Mouse (Mus musculus) embryo, embryonic 11.5 days (tissue): ENCODE data around the gene Oas2.

Experiments
- DNase-seq: peaks from one replicate; pipeline ENCODE4 v3.0.0-alpha.2; 2012; ENCODE audit warnings: low read depth, low spot score

Oas2 gene

DNA sequence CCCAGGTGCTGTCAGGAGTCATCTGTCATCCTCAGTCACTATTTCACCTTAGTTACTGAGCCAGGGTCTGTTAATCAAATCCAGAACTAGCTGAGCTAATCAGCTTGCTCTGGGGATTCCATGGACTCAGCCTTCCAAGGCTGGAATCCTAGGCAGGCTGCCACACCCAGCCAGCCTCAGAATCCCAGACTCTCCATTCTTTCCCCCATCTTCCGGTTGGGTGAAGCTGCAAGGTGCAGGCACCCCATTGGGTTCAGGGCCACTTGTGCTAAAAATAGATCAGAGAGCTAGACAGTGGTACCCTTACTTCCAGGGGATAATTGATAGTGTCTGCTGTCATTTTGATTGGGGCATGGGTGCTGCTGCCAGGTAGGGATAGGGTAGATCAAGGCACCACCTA is 16.9 kb downstream of the Oas2 start:
- no peak for DNase-seq

DNA sequence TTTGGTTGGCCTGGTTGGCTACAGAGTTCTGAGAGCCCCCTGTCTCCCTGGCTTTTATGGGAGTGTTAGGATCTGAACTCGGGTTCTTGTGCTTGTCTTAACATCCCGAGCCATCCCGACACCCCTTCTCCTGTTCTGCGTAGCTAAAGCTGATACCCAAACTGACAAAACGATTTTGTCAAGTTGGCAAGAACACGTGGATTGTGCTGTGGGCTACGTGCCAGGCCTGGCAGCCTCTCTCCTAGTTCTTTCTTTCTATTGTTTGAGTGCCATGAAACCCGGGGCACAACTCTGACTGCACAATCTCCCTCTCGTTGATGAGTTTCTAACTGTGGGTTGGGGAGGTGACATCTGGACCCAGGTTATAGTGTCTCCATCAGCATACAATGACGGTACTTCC is 20.3 kb downstream of the Oas2 start:
- DNase-seq = no peak

- no peak for DNase-seq
Measured at GRCm38 (mm10) chr5:120725811-120726455, 23.7 kb downstream of the Oas2 start.

GRCm38 (mm10) chr5:120721005-120721404 is 28.6 kb downstream of the Oas2 start:
- no peak for DNase-seq

DNA sequence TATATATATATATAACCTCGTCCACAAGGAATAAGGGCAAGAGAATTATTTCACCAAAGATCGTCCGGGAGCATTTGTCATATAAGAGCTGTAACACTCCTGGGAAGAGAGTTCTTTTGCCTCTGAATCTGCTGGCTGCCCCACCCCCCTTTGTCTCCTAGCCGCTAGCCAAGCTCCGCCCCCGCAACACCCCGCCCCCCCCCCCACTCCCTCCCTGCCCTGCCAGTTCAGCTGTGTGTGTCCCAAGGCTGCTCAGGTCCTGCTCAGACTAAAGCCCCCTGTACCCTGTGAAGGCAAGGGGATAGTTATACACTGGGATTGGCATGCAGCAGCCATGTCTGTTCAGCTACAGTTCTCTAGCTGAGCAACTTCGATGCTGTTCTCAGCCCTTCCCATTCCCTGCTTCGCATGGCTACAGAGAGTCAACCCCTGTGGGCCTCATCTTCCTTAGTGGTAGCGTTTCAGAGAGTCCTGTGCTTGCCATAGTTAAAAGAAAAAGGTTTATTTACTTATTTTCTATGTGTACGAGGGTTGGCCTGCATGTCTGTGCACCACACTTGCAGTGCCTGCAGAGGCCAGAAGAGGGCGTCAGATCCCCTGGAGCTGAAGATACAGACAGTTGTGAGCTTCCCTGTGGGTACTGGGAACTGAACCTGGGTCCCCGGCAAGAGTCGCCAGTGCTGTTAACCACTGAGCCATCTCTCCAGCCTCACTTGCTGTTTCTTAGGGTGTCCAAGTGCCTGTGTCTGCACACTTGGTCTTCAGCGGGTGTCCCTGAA is 30.9 kb downstream of the Oas2 start:
- DNase-seq = no peak

DNA sequence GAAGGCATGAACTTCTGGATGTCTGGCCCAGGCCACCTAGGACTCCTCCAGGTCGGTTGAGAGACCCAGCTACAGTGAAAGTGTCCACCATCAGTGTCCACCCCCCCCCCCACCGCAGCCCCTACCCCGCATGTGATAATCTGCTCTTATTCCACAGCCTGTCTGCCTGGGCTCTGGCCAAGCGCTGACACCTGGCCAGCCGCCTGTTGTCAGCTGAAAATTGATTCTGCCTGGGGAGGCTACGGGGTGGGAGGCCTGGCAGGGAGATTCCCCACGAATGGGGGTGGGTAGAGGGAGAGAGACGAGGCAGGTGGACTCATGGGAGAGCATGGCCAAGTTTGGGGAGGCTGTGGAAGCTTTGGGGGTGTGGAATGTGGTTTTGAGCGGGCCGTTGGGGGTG is 32.5 kb downstream of the Oas2 start:
- no peak for DNase-seq

GRCm38 (mm10) chr5:120714314-120714713 is 35.3 kb downstream of the Oas2 start:
- peak; percentile 54 for DNase-seq

- DNase-seq = no peak
Measured at GRCm38 (mm10) chr5:120712721-120713120, 36.9 kb downstream of the Oas2 start.

DNA sequence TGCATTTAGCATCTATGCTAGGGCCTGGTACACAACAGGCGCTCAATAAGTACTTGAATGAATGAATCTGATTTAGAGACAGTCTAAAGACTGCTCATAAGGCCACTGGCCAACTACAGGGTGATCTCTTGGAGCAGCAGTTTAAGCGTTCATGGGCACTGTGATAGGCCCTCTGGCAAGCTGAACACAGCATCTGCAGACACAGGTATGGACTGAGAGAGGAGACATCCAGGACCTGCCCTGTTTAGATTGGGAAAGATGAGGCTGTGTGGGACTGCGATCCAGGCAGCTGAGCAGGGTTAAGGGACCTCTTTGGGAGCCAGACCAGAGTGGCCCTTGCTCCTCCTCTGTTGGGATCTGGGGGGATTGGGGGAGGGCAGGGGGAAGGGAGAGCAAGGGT is 37.8 kb downstream of the Oas2 start, which contains the start of gene Dtx1:
Gene Dtx1 (minus strand): TSS at position 101 of the 400 bp plus-strand sequence.
- DNase-seq = no peak

GRCm38 (mm10) chr5:120711416-120711815 is 38.2 kb downstream of the Oas2 start:
- DNase-seq = no peak

DNA sequence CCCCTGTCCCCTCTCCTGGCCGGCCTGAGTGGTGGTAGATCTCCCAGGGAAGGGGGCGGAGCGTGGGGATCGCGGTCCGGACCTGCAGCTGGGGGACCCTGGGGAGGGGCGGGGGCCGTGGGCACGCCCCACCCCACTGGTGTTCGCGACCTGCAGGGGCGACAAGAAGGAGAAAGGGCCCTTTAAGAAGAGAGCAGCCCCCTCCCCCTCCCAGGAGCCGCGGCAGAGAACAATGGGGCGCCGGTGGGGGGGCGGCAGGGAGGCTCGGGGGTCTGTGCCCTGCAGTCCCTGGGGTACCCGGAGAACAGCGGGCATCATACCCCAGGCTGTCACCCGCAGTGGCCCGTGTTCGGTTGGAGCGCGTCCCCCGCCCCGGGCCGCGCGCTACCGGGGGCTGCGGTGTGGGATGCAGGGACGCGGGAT is 38.8 kb downstream of the Oas2 start:
- no peak for DNase-seq

DNA sequence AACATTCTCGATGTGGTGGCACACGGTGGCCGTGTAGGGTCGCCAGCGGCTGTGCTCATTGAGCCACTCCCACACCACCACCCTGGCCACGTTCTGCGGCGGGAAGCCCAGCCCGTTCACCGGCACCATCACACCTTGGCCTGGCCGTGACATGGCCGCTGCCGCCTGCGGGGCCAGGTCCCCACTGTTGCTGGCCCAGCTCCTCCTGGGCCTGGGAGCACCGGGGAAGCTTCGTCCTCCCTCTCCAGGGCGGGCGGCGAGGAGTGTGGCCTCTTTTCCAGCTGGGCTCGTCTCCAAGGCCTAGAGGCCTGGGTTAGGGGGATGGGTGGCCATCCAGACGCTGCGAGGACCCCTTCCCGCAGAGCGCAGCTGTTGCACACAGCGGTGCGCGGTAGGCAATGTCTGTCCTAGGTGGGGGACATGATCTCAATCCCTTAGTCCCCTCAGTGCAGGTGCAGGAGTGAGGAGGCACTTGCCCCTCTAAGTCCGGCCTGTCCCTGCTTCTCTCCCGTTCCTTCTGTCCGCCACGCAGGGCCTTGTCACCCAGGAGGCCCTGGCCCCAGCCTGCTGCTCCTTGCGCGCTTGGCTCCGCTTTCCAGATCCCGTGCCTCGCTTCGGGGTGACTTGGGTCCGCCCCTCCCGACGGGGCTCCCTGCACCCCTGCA is 39.4 kb downstream of the Oas2 start:
- DNase-seq = no peak

GRCm38 (mm10) chr5:120706976-120707375 is 42.7 kb downstream of the Oas2 start:
- no peak for DNase-seq

GRCm38 (mm10) chr5:120706541-120706940 is 43.1 kb downstream of the Oas2 start:
- DNase-seq = no peak

DNA sequence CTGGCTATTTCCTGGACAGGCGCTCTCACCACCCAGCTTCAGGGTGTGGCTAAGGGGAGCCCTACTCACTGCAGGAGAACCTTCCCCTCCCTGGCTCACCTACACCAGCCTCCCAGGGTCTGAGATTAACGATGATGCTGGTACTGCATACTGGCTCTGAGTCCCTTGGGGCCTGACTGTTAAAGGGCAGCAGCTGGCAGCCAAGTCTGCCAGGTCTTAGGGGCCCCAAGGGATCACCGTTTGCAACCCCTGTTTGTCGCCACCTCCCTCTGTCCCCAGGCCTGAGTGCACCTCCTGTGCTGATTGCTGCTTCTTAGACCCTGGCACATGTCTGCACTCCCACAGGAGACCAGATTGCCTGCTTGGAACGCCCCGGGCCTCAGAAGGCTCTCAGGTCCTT is 45.2 kb downstream of the Oas2 start:
- no peak for DNase-seq

DNA sequence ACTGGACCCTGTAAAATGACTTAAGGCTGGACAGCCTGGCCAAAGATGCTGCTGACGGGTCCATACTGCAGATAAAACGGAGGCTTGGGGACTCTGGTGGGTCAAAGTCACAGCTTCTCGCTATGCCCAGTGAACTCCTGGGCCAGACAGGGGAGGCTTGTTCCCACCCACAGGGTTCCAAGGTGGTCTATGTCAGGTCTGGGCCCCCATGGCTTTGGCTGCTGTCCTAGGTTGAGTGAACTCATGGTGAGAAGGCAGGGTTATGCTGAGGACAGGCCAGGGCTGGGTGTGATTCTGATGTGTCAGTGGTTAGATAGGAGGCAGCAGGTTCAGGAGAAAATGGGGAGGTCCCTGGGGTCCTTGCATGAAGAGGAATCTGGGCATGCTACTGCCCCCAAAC is 46.0 kb downstream of the Oas2 start:
- DNase-seq = no peak

DNA sequence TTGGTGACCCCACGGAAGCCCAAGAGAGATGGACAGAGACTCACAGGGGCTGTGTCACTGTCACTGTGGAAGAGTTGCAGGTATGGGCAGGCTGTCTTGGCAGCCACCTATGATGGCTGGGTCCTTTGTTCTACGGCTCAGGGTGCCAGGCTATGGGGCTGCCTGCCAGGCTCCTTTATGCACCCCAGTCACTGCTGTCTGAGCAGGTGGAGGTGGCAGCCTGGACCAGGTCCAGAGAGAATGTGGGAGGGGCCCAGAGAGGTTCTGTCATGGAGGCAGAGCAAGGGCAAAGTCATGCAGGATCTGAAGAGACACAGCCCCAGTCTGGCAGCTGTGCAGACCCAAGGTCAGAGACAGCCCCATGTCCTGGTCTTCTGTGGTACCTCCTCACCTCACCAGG is 46.7 kb downstream of the Oas2 start:
- DNase-seq = no peak

GRCm38 (mm10) chr5:120702421-120702820 is 47.2 kb downstream of the Oas2 start:
- DNase-seq = no peak

DNA sequence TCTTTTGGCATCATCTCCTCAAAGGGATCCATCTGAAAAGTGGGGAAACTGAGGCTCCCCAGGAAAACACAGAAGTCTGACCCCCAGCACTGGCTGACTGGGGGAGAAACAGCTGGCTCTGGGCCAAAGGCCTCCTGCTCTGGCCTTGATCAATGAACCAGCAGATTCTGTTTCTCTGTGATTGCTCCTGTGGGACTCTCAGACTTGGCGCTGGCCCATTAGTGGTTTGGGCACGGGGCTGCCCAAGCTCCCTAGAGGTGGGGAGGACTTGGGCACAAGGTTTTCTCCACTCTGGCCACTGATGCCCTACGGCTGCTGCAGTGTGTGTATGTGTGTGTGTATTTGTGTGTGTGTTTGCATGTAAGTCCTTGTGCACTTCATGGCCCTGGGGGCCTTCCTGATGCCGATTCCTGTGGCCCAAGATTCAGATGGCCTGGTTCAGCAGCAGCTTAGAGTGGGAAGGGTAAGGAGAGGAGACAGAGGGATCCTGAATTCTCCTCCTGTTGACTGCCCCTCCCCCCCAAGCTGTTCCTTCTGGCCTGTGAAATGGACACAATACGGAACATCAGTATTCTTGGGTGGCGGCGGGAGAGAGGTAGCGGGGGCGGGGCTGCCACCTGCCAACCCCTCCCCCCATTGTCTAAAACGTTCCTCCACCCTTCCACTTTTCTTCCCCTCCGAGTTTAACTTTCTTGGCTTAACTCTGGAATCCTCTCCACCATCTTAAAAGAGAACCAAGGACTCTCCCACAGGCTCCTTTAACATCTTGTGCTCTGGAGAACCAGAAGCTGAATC is 48.5 kb downstream of the Oas2 start:
- no peak for DNase-seq

DNA sequence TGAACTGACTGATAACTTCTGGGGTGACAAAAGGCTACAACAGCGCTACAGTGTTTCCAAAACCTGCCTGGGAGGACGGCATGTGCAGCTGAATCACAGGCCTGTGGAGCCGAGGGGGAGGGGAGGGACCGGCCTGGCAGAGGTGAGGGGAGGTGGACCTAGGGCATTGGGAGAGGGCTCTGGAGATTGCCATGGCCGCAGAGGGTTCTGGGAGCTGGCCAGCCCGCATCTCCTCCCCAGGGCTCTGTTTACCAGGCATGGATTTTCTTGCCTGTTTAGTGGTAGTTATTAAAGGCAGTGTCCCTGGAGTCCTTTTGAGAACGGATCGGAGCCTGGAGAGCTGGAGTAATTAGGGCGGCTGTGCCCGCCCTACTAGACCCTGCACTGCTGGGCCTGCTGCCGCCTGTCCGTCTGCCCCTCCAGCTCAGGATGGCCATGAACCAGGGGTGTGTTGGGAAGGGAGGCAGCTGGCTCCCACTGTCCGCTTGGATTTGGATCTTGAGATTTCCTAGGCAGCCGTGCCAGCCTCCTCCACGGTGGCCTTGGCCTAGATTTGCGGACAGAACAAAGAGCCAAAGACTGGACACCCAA is 50.8 kb downstream of the Oas2 start:
- no peak for DNase-seq

DNA sequence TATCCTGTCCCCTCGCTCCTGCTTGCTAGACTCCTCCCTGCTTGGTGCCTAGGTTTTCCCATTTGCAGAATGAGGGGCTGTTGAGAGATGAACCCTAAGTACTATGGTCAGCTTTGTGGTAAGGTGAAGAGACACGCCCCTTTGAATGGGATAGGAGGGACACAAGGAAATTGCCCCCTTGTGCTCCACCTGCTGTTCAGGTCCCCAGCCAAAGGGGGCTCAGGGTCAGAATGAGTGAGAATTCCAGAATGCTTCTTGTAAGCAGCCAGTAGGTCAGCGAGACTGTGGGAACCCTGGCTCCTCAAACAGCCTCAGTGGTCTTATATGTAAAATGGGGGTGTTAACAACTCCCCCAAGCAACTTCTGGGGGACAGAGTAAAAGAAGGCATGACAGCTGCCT is 51.5 kb downstream of the Oas2 start:
- no peak for DNase-seq

- no peak for DNase-seq
Measured at GRCm38 (mm10) chr5:120696865-120697264, 52.8 kb downstream of the Oas2 start.
